ENCODE assay signal across 50 mouse cellular contexts in genomic region chr6:29118963-29119362, GRCm38 (mm10). TPM values are rescaled to one million over a fixed set of nuclear protein-coding genes. Genes with fewer than 3 reads are reported as not detected.
"Had no signal": no experiment of that assay in that cellular context is flagged by ENCODE, and none has a peak within 500 bp of the region (broad histone marks: within the 10 kb centered on the region; RNA-seq: fewer than 3 reads in every experiment).

No protein-coding gene starts in this region.

- H3K27me3 ChIP-seq: heart, embryonic 12.5 days; heart, embryonic 13.5 days; heart, embryonic 15.5 days; hindbrain, embryonic 12.5 days; hindbrain, embryonic 13.5 days; hindbrain, embryonic 15.5 days; intestine, embryonic 15.5 days; kidney, embryonic 15.5 days had no signal

- H3K4me3 ChIP-seq: heart, embryonic 12.5 days; heart, embryonic 13.5 days; heart, embryonic 15.5 days; hindbrain, embryonic 10.5 days; hindbrain, embryonic 12.5 days; hindbrain, embryonic 13.5 days; hindbrain, embryonic 15.5 days; intestine, embryonic 15.5 days; kidney, embryonic 15.5 days; layer of hippocampus, adult 2 months; left cerebral cortex, adult 2 months had no signal

- H3K36me3 ChIP-seq: heart, embryonic 15.5 days; intestine, embryonic 15.5 days had no signal

- H3K4me2 ChIP-seq: heart, embryonic 11.5 days; heart, embryonic 12.5 days; heart, embryonic 13.5 days; heart, embryonic 15.5 days; hindbrain, embryonic 12.5 days; hindbrain, embryonic 13.5 days; hindbrain, embryonic 14.5 days; hindbrain, embryonic 15.5 days; intestine, embryonic 15.5 days; kidney, embryonic 15.5 days had no signal

- ATAC-seq: hindbrain, embryonic 16.5 days; hindbrain, postnatal 0 days; inflammation-experienced regulatory T-cells, adult 6 months; intestine, embryonic 15.5 days; intestine, embryonic 16.5 days; intestine, postnatal 0 days had no signal

- H3K27ac ChIP-seq: heart, embryonic 13.5 days; heart, embryonic 15.5 days; hindbrain, embryonic 10.5 days; hindbrain, embryonic 12.5 days; hindbrain, embryonic 13.5 days; hindbrain, embryonic 14.5 days; hindbrain, embryonic 15.5 days; hindbrain, postnatal 0 days; intestine, embryonic 15.5 days; kidney, embryonic 15.5 days; kidney, postnatal 0 days; layer of hippocampus, adult 2 months; left cerebral cortex, adult 2 months had no signal

- H3K9ac ChIP-seq: heart, embryonic 12.5 days; heart, embryonic 13.5 days; heart, embryonic 15.5 days; hindbrain, embryonic 12.5 days; hindbrain, embryonic 13.5 days; hindbrain, embryonic 14.5 days; hindbrain, embryonic 15.5 days; intestine, embryonic 15.5 days; kidney, embryonic 15.5 days had no signal

- H3K9me3 ChIP-seq: heart, embryonic 12.5 days; heart, embryonic 13.5 days; heart, embryonic 15.5 days; hindbrain, embryonic 10.5 days; hindbrain, embryonic 12.5 days; hindbrain, embryonic 13.5 days; hindbrain, embryonic 15.5 days; intestine, embryonic 15.5 days; kidney, embryonic 15.5 days had no signal

- H3K4me1 ChIP-seq: heart, embryonic 12.5 days; heart, embryonic 13.5 days; hindbrain, embryonic 10.5 days; intestine, embryonic 15.5 days; kidney, embryonic 15.5 days had no signal

- DNase-seq: heart, postnatal 10 days; heart, postnatal 14 days; heart, postnatal 36 days; heart, postnatal 4 days; kidney, adult 11 months; kidney, adult 18-20 months; kidney, adult 2 months; kidney, adult 8-10 months; kidney, adult 9 months; kidney, postnatal 10 days; kidney, postnatal 14 days; kidney, postnatal 25 days; kidney, postnatal 36 days; kidney, postnatal 4 days; layer of hippocampus, adult 9-11 months; layer of hippocampus, postnatal 36 days had no signal

RNA-seq across cellular contexts. Expression of gene Lep, which starts 58.9 kb away (rescaled TPM):
- total RNA-seq: hematopoietic stem cell, adult 5-6 weeks; hindbrain, postnatal 0 days; layer of hippocampus, adult 18-20 months; layer of hippocampus, adult 2 months; layer of hippocampus, adult 8-10 months; layer of hippocampus, postnatal 10 days; layer of hippocampus, postnatal 14 days; layer of hippocampus, postnatal 25 days; layer of hippocampus, postnatal 36 days; left cerebral cortex, adult 18-20 months; left cerebral cortex, adult 2 months; left cerebral cortex, adult 8-10 months had no signal
- polyA plus RNA-seq: heart, embryonic 11.5 days; heart, embryonic 12.5 days; heart, embryonic 13.5 days; heart, embryonic 14.5 days; heart, embryonic 15.5 days; heart, embryonic 16.5 days; heart, postnatal 0 days; hindbrain, embryonic 10.5 days; hindbrain, embryonic 11.5 days; hindbrain, embryonic 12.5 days; hindbrain, embryonic 13.5 days; hindbrain, embryonic 14.5 days; hindbrain, embryonic 15.5 days; hindbrain, embryonic 16.5 days; hindbrain, postnatal 0 days; inflammation-experienced regulatory T-cells, adult 6 months; intestine, embryonic 14.5 days; intestine, embryonic 15.5 days; intestine, embryonic 16.5 days; intestine, postnatal 0 days; kidney, embryonic 14.5 days; kidney, embryonic 15.5 days; kidney, embryonic 16.5 days; kidney, postnatal 0 days had no signal
